Mouse (Mus musculus): Measurements from ENCODE around the gene Exd1. TPM values are rescaled to one million over a fixed set of nuclear protein-coding genes. Genes with fewer than 3 reads are reported as not detected.

Gene Exd1
- total and polyA plus RNA-seq, 2 experiments from 2014 or later = 0.03 TPM; not detected in 1

GRCm38 (mm10) chr2:119549678-119550077 is 2.3 kb upstream of the Exd1 start:
- Histone ChIP-seq H3K4me3 (ENCODE audit: low read depth, low read length) (no peak overlapping the region), H3K9me3 (replicated peaks; ENCODE audit: control insufficient read depth, low read length) (no peaks in the 10 kb centered on the region), H3K27me3 (ENCODE audit: control insufficient read depth, insufficient read depth, low read length) (no peaks in the 10 kb centered on the region), H3K4me1 (ENCODE audit: control insufficient read depth, insufficient read depth) (peaks cover 14% of the 10 kb centered on the region), H3K36me3 (replicated peaks; ENCODE audit: control insufficient read depth, insufficient read depth, low read length) (no peaks in the 10 kb centered on the region), H3K4me2 (ENCODE audit: low read depth, low read length) (no peak overlapping the region), H3K9ac (replicated peaks; ENCODE audit: low read depth, low read length) (no peak overlapping the region), H3K27ac (ENCODE audit: low read depth) (no peak overlapping the region)
- WGBS = 76% methylated on average over 2 of the region's 2 CpGs
- no peak for TF ChIP-seq EP300 (IDR thresholded peaks at IDR 0.05; ENCODE audit: low read depth)
- TF ChIP-seq CTCF (IDR thresholded peaks at IDR 0.05; ENCODE audit: low read depth) = no peak
- DNase-seq (ENCODE audit: low spot score) (no peak), ATAC-seq (ENCODE audit: insufficient read depth, low read depth) (no peak)

GRCm38 (mm10) chr2:119548691-119549090 is 1.3 kb upstream of the Exd1 start:
- H3K4me3 ChIP-seq (ENCODE audit: low read depth, low read length) = peak overlapping the region; percentile 86

GRCm38 (mm10) chr2:119548371-119548660 is 889 bp upstream of the Exd1 start:
- WGBS = under 1% methylated on average over 3 of the region's 3 CpGs
- TF ChIP-seq EP300 (IDR thresholded peaks at IDR 0.05; ENCODE audit: low read depth) (no peak), CTCF (IDR thresholded peaks at IDR 0.05; ENCODE audit: low read depth) (no peak)
- peak overlapping the region; percentile 85 for H3K27ac ChIP-seq (ENCODE audit: low read depth)

More at GRCm38 (mm10) chr2:119548691-119549090, 1.3 kb upstream of the Exd1 start:
- Histone ChIP-seq H3K36me3 (replicated peaks; ENCODE audit: control insufficient read depth, insufficient read depth, low read length) (no peaks in the 10 kb centered on the region), H3K27me3 (ENCODE audit: control insufficient read depth, insufficient read depth, low read length) (no peaks in the 10 kb centered on the region), H3K27ac (ENCODE audit: low read depth) (no peak overlapping the region), H3K4me2 (ENCODE audit: low read depth, low read length) (peak overlapping the region; percentile 74), H3K9ac (replicated peaks; ENCODE audit: low read depth, low read length) (no peak overlapping the region), H3K4me1 (ENCODE audit: control insufficient read depth, insufficient read depth) (peaks cover 14% of the 10 kb centered on the region), H3K9me3 (replicated peaks; ENCODE audit: control insufficient read depth, low read length) (no peaks in the 10 kb centered on the region)
- WGBS = 62% methylated on average over 5 of the region's 5 CpGs
- no peak for TF ChIP-seq EP300 (IDR thresholded peaks at IDR 0.05; ENCODE audit: low read depth)
- TF ChIP-seq CTCF (IDR thresholded peaks at IDR 0.05; ENCODE audit: low read depth) = no peak
- ATAC-seq (ENCODE audit: insufficient read depth, low read depth) = no peak
- no peak for DNase-seq (ENCODE audit: low spot score)

GRCm38 (mm10) chr2:119546848-119547521 is 442 bp downstream of the Exd1 start:
- H3K27me3 ChIP-seq (ENCODE audit: control insufficient read depth, insufficient read depth, low read length) = no peaks in the 10 kb centered on the region
- under 1% methylated on average over 30 of the region's 30 CpGs for WGBS
- H3K27ac ChIP-seq (ENCODE audit: low read depth) = peak overlapping the region; percentile 70
- H3K4me3 ChIP-seq (ENCODE audit: low read depth, low read length) = peak overlapping the region; percentile 86
- no peaks in the 10 kb centered on the region for H3K9me3 ChIP-seq (replicated peaks; ENCODE audit: control insufficient read depth, low read length)
- H3K36me3 ChIP-seq (replicated peaks; ENCODE audit: control insufficient read depth, insufficient read depth, low read length) = no peaks in the 10 kb centered on the region
- no peak overlapping the region for H3K9ac ChIP-seq (replicated peaks; ENCODE audit: low read depth, low read length)
- TF ChIP-seq EP300 (IDR thresholded peaks at IDR 0.05; ENCODE audit: low read depth) (no peak), CTCF (IDR thresholded peaks at IDR 0.05; ENCODE audit: low read depth) (peak; percentile 81)
- H3K4me1 ChIP-seq (ENCODE audit: control insufficient read depth, insufficient read depth) = peaks cover 9% of the 10 kb centered on the region
- peak; percentile 48 for DNase-seq (ENCODE audit: low spot score)
- peak overlapping the region; percentile 74 for H3K4me2 ChIP-seq (ENCODE audit: low read depth, low read length)
- ATAC-seq (ENCODE audit: insufficient read depth, low read depth) = peak; percentile 71

More at GRCm38 (mm10) chr2:119548371-119548660, 889 bp upstream of the Exd1 start:
- Histone ChIP-seq H3K9me3 (replicated peaks; ENCODE audit: control insufficient read depth, low read length) (no peaks in the 10 kb centered on the region), H3K27me3 (ENCODE audit: control insufficient read depth, insufficient read depth, low read length) (no peaks in the 10 kb centered on the region), H3K9ac (replicated peaks; ENCODE audit: low read depth, low read length) (peak overlapping the region; percentile 84), H3K4me3 (ENCODE audit: low read depth, low read length) (peak overlapping the region; percentile 86), H3K4me2 (ENCODE audit: low read depth, low read length) (peak overlapping the region; percentile 74), H3K36me3 (replicated peaks; ENCODE audit: control insufficient read depth, insufficient read depth, low read length) (no peaks in the 10 kb centered on the region), H3K4me1 (ENCODE audit: control insufficient read depth, insufficient read depth) (peaks cover 14% of the 10 kb centered on the region)
- ATAC-seq (ENCODE audit: insufficient read depth, low read depth) (no peak), DNase-seq (ENCODE audit: low spot score) (no peak)

GRCm38 (mm10) chr2:119543656-119544055 is 3.8 kb downstream of the Exd1 start:
- Histone ChIP-seq H3K4me3 (ENCODE audit: low read depth, low read length) (no peak overlapping the region), H3K9ac (replicated peaks; ENCODE audit: low read depth, low read length) (no peak overlapping the region), H3K27ac (ENCODE audit: low read depth) (no peak overlapping the region), H3K4me1 (ENCODE audit: control insufficient read depth, insufficient read depth) (peaks cover 4% of the 10 kb centered on the region; the same call in 1 of the 2 replicates), H3K36me3 (replicated peaks; ENCODE audit: control insufficient read depth, insufficient read depth, low read length) (no peaks in the 10 kb centered on the region), H3K4me2 (ENCODE audit: low read depth, low read length) (no peak overlapping the region), H3K27me3 (ENCODE audit: control insufficient read depth, insufficient read depth, low read length) (no peaks in the 10 kb centered on the region), H3K9me3 (replicated peaks; ENCODE audit: control insufficient read depth, low read length) (no peaks in the 10 kb centered on the region)
- 72% methylated on average over 2 of the region's 2 CpGs for WGBS
- TF ChIP-seq EP300 (IDR thresholded peaks at IDR 0.05; ENCODE audit: low read depth) = no peak
- TF ChIP-seq CTCF (IDR thresholded peaks at IDR 0.05; ENCODE audit: low read depth) = no peak
- ATAC-seq (ENCODE audit: insufficient read depth, low read depth) = no peak
- DNase-seq (ENCODE audit: low spot score) = no peak

- no peak overlapping the region for H3K9ac ChIP-seq (replicated peaks; ENCODE audit: low read depth, low read length)
- 14% methylated on average over 1 of the region's 1 CpGs for WGBS
- DNase-seq (ENCODE audit: low spot score) = peak; percentile 58
- TF ChIP-seq EP300 (IDR thresholded peaks at IDR 0.05; ENCODE audit: low read depth) = no peak
- TF ChIP-seq CTCF (IDR thresholded peaks at IDR 0.05; ENCODE audit: low read depth) = peak; percentile 71
- no peak overlapping the region for H3K27ac ChIP-seq (ENCODE audit: low read depth)
- H3K4me3 ChIP-seq (ENCODE audit: low read depth, low read length) = no peak overlapping the region
- no peaks in the 10 kb centered on the region for H3K9me3 ChIP-seq (replicated peaks; ENCODE audit: control insufficient read depth, low read length)
- ATAC-seq (ENCODE audit: insufficient read depth, low read depth) = no peak
- H3K27me3 ChIP-seq (ENCODE audit: control insufficient read depth, insufficient read depth, low read length) = no peaks in the 10 kb centered on the region
- H3K4me2 ChIP-seq (ENCODE audit: low read depth, low read length) = no peak overlapping the region
- no peaks in the 10 kb centered on the region for H3K4me1 ChIP-seq (ENCODE audit: control insufficient read depth, insufficient read depth)
- H3K36me3 ChIP-seq (replicated peaks; ENCODE audit: control insufficient read depth, insufficient read depth, low read length) = no peaks in the 10 kb centered on the region
Measured at GRCm38 (mm10) chr2:119542106-119542505, 5.3 kb downstream of the Exd1 start.

Data from heart, postnatal 0 days (tissue).